Mouse (Mus musculus) left cerebral cortex, adult 11 months (tissue): ENCODE measurements around the gene Itpr1.

Source experiments
- DNase-seq: peaks from one replicate; pipeline ENCODE4 v3.0.0; 2022; ENCODE audit warnings: low spot score

Itpr1 gene

GRCm38 (mm10) chr6:108516248-108516647, 303.4 kb downstream of the Itpr1 start:
- DNase-seq: no peak

GRCm38 (mm10) chr6:108517241-108517981, 304.5 kb downstream of the Itpr1 start:
- no peak for DNase-seq

DNA sequence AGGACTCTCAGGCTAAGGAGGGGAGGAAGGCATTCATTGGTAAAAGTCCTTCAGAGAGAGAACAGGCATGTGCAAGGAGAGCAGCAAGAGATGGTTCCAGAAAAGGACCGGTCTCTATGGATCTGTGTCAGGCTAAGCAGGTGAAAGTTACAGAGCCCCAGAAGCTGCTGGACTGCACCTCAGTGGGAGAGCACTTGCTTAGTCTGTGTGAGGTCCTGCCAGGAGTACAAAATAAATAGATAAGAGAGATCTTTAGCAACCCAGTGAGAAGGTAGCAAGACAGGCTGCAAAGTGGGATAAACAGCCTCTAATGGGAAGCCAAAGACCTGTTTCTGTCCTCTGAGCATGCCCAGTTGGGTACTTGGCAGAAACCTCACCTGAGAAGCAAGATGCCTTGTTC, 305.1 kb downstream of the Itpr1 start:
- no peak for DNase-seq

DNA sequence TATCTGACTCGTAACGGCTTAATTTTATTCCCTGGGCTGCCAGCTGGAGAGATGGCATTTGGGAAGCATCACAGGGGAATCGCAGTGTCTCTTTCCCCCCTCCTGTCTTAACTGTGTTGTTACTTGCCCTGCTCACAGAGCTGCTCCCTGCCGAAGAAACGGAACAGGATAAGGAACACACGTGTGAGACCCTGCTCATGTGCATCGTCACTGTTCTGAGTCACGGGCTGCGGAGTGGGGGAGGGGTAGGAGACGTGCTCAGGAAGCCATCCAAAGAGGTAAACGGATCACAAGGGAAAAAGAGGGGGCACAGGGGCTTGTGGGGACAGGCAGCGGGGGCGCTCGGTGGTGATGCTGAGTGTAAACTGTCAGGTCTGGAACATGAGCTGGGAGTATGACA, 305.7 kb downstream of the Itpr1 start:
- DNase-seq: no peak

DNA sequence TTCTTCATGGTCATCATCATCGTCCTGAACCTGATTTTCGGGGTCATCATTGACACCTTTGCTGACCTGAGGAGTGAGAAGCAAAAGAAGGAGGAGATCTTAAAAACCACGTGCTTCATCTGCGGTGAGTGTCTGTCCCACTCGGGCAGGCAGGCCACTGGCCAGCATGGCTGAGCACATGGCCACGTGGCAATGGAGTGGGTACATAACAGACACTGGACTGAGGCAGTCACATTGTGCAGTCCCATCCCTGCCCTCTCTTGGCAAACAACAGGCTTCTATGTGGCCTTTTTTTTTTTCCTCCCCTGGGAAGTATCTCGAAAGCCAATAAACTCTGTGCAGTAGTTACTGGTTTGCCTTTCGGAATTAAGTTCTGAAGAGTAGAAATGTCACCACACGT, 306.4 kb downstream of the Itpr1 start:
- DNase-seq: no peak

DNA sequence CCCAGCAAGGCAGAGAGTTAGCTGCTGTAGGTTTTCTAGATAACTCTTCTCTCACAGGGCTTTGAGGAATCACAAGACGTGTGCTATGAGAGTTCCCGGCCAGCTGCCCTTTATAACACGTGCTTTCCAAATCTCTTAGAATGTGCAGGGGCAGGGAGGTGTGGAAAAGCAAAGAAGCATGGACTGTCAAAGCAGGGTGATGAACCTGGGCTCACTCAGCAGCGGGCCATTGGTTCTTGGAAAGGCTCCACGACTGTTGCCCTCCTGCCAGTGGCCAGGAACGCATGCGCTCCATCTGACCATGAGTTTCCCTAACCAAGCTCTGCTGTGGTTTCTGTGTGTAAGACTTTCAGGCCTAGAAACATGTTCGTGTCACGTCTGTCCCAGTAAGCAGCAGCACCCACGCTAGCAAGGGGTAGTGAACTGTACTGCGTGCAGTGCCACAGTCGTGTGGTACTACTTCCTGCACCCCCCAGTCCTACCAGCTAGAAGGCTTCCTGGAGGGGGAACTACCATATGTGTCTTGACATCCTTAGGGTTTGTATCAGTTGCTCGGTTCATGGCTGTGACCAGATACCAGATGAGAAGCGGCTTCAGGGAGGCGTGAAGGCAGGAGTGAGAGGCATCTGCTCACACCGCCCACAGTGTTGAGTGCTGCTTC, 311.2 kb downstream of the Itpr1 start:
- DNase-seq: no peak

DNA sequence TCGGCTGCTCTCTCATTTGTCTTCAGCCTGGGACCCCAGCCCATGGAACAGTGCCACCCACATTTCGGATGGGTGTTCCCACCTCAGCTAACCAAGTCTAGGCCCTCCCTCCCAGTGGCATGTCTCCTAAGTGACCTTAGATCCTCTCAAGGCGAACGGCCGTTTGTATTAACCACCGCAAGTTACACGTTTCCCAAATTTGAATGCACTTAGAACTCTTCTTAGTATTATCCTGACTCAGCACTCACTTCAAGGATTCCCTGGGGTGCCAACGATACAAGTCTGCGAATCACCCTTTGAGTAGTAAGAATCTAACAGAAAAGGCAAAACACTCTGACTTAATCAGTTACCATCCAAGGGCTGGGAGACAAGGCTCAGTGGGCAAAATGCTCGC, 311.7 kb downstream of the Itpr1 start:
- no peak for DNase-seq

GRCm38 (mm10) chr6:108527560-108527959, 314.7 kb downstream of the Itpr1 start:
- no peak for DNase-seq

DNA sequence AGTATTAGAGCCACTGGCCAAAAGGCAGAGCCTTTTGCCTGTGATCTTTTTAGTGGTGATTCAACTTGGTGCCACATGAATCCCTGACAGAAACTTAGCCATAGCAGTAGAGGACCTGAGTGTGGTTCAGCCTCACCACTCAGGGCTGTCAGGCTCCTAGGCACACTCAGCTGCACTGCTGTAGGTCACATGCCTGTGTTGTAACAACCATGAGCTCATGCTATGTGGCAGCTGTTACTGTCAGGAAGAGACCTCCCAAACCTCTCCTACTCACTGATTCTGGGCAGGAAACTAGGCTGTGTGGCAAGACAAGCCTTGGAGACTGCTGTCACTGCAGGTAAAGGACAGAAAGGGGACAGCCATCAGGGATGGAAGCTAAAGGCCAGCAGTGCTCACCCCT, 315.1 kb downstream of the Itpr1 start:
- no peak for DNase-seq

- no peak for DNase-seq
Observed at GRCm38 (mm10) chr6:108529150-108529549, 316.3 kb downstream of the Itpr1 start.

GRCm38 (mm10) chr6:108530781-108531323, 318.0 kb downstream of the Itpr1 start:
- no peak for DNase-seq

DNA sequence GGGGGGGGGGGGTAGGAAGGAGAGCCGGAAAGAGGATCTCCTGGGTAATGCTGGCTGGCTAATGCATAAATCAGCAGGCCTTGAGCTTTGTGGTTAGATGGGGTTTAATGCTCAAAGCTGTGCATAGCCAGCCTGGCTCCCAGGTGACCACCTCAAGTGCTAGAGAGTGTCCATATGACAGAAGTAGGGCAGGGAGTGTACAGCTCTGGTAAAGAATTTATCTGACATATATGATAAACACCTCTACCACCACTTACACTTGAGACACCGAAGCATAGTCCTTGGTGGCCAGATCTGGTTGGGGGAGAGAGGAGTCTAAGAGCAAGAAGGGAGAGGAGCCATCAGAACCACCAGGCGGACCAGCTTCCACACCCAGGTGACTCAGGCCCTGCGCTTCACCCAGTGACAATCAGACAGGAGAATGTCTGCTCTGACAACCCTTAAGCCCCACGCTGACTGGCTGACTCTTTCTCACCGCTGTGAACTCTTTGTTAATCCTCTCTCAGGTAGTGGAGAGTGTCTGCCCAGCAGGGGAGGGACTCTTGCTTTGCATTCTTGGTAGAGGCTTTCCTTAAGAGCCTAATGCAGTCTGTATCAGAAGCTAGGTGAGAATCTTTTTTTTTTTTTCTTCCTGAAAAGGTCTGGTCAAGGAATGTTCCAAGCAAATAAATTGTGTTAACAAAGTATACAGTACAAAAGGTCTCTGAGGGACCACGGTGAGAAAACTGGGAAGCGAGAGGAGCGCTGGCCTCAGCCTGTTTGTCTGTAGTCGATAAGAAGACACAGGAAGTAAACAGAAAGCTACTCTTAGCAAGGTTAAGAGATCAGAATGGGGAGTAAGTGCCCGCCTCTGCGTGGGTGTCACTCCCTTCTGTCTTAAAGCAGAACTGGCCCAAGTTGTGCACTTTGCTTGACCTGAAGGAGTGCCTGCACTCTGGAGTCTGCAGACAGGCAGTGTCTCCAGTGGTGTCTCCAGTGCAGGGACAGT, 318.7 kb downstream of the Itpr1 start:
- DNase-seq: no peak

GRCm38 (mm10) chr6:108532486-108533179, 319.7 kb downstream of the Itpr1 start:
- no peak for DNase-seq

- no peak for DNase-seq
Observed at GRCm38 (mm10) chr6:108534139-108534538, 321.2 kb downstream of the Itpr1 start.

DNA sequence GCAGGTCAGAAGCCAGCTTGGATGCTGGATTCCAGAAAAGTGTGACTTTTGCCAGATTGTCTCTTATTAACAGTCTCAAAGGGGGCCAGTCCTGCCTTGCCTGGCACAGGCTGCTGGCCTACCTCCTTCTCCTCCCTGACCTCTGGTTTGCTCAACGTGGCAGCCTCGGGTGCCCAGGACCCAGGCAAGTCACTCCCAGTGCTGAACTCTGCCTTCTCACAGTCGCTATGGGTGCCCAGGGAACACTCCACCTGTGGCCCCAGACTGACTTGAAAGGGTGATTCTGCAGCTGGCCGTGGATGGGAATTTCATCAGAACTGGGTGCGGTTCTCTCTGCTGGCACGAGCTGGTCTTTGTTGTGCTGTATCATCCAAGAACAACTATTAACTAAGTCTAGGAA, 321.7 kb downstream of the Itpr1 start:
- DNase-seq: no peak

DNA sequence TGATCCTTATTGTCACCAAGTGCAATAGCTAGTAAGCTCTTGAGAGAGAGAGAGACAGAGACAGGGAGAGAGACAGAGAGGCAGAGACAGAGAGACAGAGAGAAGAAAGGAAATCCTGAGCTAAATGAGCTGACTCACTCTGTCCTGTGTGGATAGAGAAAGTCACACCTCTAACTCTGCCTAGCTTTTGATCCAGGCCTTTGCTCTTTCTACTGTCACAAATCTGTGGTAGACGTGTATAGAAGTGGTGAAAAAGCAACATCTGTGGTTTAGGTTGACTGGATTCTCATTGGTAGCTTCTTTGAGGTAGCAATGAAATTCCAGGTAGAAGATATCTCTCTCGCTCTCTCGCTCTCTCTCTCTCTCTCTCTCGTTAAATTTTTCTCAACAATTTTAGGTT, 322.4 kb downstream of the Itpr1 start:
- no peak for DNase-seq

GRCm38 (mm10) chr6:108536546-108537317, 323.8 kb downstream of the Itpr1 start:
- DNase-seq: no peak

DNA sequence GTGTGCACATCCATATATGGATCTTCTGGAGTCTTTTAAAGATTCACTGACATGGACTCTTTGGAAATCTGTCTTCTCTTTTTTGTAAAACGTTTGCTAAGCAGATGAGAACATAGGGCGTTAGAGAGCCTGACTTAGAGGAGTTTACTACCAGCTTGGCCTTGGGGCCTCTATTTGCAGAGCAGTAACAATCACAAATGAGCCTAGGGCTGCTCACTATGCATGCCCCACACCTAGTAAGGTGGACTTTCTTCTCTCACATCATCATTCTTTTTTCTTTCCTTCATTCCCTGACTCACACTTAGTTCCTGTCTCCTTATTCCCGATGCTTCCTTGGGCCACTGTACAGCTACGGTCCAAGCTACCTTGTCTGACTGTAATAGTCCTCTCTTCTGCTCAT, 325.5 kb downstream of the Itpr1 start:
- no peak for DNase-seq

- no peak for DNase-seq
Observed at GRCm38 (mm10) chr6:108540441-108540840, 327.5 kb downstream of the Itpr1 start.

DNA sequence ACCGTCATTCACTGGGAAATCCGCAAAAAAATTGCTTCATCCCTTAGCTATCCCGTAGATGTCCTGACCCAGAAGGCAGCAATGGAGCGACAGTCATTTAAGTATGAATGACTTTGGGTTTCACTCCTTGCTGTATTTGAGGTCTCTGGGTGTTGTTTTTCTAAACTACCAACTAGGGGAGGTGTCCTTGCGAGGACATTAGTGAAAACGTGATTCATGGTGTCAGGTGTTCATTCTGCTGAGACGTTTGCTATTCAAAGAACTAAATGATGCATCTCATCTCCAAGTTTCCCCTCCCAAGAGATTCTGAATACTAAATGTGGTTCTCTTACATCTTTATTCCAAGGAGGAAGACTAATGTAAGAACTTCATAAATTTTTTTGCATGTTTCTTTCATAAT, 332.0 kb downstream of the Itpr1 start:
- no peak for DNase-seq

DNA sequence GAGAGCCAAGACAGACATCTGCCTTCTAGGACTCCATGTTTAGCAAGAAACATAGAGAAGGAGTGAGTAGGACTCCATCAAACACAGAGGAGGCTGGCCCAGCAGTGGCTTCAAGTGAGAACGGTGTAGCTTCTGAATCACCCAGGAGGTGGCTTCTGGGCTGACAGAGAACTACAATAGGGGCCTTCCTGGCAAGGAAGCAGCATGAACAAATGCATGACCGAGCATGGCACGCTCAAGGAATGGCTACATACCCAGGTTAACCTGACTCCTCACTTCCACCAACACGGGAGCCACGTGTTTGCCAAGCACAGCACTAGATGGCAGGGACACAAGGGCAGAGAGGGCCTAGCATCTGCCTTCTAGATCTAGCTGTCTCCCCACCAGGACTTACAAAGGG, 332.6 kb downstream of the Itpr1 start:
- DNase-seq: no peak
